Mouse (Mus musculus): ENCODE data around the gene Rap1gap.

GRCm38 (mm10) chr4:137749680-137750079, 85.2 kb downstream of the Rap1gap start:
- TF ChIP-seq POLR2A (IDR thresholded peaks at IDR 0.05; ENCODE audit: insufficient read length, low read depth) (no peak), TCF3 (IDR thresholded peaks at IDR 0.05; ENCODE audit: insufficient read length, low read depth) (no peak), USF1 (IDR thresholded peaks at IDR 0.05; ENCODE audit: low read depth) (no peak), MAX (IDR thresholded peaks at IDR 0.05; ENCODE audit: low read depth) (no peak), POLR2AphosphoS2 (IDR thresholded peaks at IDR 0.05; ENCODE audit: insufficient read length, low read depth) (no peak), MYOG (IDR thresholded peaks at IDR 0.05; ENCODE audit: control insufficient read depth in 1 of 3, insufficient read depth in 1 of 3, insufficient read length in 2 of 3, low read depth in 2 of 3) (no peak)
